8 mouse cellular contexts compared by ENCODE assay signal in the genomic region with DNA sequence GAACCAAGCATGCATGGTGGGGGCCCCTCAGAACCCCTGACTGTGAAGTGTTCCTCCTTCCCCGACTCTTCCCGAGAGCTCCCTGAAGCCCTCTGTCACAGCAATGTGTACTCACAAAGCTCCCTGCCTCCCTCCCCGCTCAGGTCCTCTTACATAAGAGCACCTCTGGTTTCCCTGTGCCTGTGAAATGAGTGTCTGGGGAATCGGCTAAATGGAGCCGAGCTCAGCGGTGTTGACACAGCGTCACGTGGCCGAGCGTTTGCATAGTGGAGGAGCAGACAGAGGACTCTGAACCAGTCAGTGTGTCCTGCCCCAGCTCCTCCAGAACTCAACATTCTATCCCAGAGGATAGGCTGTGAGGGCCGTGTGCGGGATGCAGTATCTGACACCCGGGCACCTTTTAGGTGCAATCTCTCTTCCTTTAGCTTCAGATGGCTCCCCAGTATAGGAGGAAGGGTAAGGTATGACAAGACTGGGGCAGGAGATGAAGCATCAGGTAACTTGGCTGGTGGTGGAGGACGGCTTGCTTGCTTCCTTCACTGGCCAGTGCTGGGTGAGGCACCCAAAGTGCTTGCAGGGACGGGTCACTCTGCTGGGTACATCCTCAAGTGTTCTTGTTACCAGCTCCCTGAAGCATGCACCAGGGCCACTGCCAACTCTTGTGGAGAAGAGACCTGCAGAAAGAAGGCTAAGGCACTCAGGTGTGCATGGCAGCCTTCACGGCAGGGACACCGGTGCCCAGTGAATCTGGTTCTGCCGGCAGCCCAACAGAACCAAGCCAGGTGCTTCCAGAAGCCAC.
A peak's percentile ranks its signal among the peaks of the same experiment; 100 is the strongest.
DNase-seq lines count a peak whose midpoint lies in the region; ATAC-seq and TF ChIP-seq lines count a peak whose summit lies in the region.

No protein-coding gene starts in this region.

- TF ChIP-seq EP300 in lung, postnatal 0 days (IDR thresholded peaks at IDR 0.05), result no peak

- peaks cover 66% of the 10 kb centered on the region for H3K4me1 ChIP-seq in heart, embryonic 10.5 days
- H3K4me1 ChIP-seq in kidney, embryonic 15.5 days, result peaks cover 44% of the 10 kb centered on the region
- H3K4me1 ChIP-seq in lung, postnatal 0 days (ENCODE audit: insufficient read depth, low read depth, low read length), result peaks cover 25% of the 10 kb centered on the region
- peaks cover 9% of the 10 kb centered on the region for H3K4me1 ChIP-seq in thymus, adult 2 months (replicated peaks; ENCODE audit: control insufficient read depth, insufficient read depth, low read length)

- H3K9ac ChIP-seq in kidney, embryonic 15.5 days, result no peak overlapping the region
- no peak overlapping the region for H3K9ac ChIP-seq in lung, postnatal 0 days (replicated peaks; ENCODE audit: low read depth)

- 61% methylated on average over 18 of the region's 18 CpGs for WGBS in heart, embryonic 10.5 days
- WGBS in kidney, embryonic 15.5 days, result 41% methylated on average over 18 of the region's 18 CpGs
- WGBS in lung, postnatal 0 days, result 49% methylated on average over 18 of the region's 18 CpGs
- WGBS in thymus, adult 2 months, result 92% methylated on average over 18 of the region's 18 CpGs

- TF ChIP-seq POLR2A in thymus, adult 2 months (IDR thresholded peaks at IDR 0.05; ENCODE audit: control insufficient read depth, extremely low read depth, insufficient read depth, low read length, poor library complexity), result no peak

- H3K4me2 ChIP-seq in kidney, embryonic 15.5 days, result no peak overlapping the region
- H3K4me2 ChIP-seq in lung, postnatal 0 days (replicated peaks; ENCODE audit: low read depth, low read length), result no peak overlapping the region

- no peaks in the 10 kb centered on the region for H3K36me3 ChIP-seq in heart, embryonic 10.5 days
- H3K36me3 ChIP-seq in kidney, embryonic 15.5 days, result no peaks in the 10 kb centered on the region
- H3K36me3 ChIP-seq in lung, postnatal 0 days (ENCODE audit: insufficient read depth, low read length), result no peaks in the 10 kb centered on the region
- H3K36me3 ChIP-seq in thymus, adult 2 months (ENCODE audit: control insufficient read depth, insufficient read depth, low read length), result no peaks in the 10 kb centered on the region

- no peaks in the 10 kb centered on the region for H3K27me3 ChIP-seq in heart, embryonic 10.5 days (ENCODE audit: insufficient read depth, poor library complexity, severe bottlenecking)
- H3K27me3 ChIP-seq in kidney, embryonic 15.5 days, result no peaks in the 10 kb centered on the region
- H3K27me3 ChIP-seq in lung, postnatal 0 days (replicated peaks; ENCODE audit: insufficient read depth, low read length), result no peaks in the 10 kb centered on the region
- no peaks in the 10 kb centered on the region for H3K27me3 ChIP-seq in thymus, adult 2 months (ENCODE audit: control insufficient read depth, insufficient read depth, low read length)

- no peak for TF ChIP-seq CTCF in left cerebral cortex, adult 2 months (IDR thresholded peaks at IDR 0.05)
- no peak for TF ChIP-seq CTCF in lung, postnatal 0 days (IDR thresholded peaks at IDR 0.05)
- no peak for TF ChIP-seq CTCF in thymus, adult 2 months (IDR thresholded peaks at IDR 0.05; ENCODE audit: borderline replicate concordance, control insufficient read depth, extremely low read depth, insufficient read depth, low read length, poor library complexity)

- ATAC-seq in kidney, embryonic 15.5 days (replicated peaks; ENCODE audit: low FRiP score), result peak; percentile 57
- peak; percentile 74 for ATAC-seq in lung, postnatal 0 days

- intact Hi-C loops in left cerebral cortex, adult 2 months (cut with DNase I), result no loop called here

- no peak overlapping the region for H3K4me3 ChIP-seq in left cerebral cortex, adult 2 months
- H3K4me3 ChIP-seq in heart, embryonic 10.5 days, result no peak overlapping the region
- H3K4me3 ChIP-seq in kidney, embryonic 15.5 days (replicated peaks), result no peak overlapping the region
- no peak overlapping the region for H3K4me3 ChIP-seq in lung, postnatal 0 days (ENCODE audit: low read depth, low read length)
- no peak overlapping the region for H3K4me3 ChIP-seq in thymus, adult 2 months (ENCODE audit: control insufficient read depth, insufficient read depth, low read length)

- peak overlapping the region; percentile 69 for H3K27ac ChIP-seq in left cerebral cortex, adult 2 months
- peak overlapping the region; percentile 29 for H3K27ac ChIP-seq in heart, embryonic 10.5 days
- H3K27ac ChIP-seq in kidney, embryonic 15.5 days, result 0 out of 2 replicates have a peak overlapping the region, but pooled peaks have one; percentile 54
- H3K27ac ChIP-seq in lung, postnatal 0 days (ENCODE audit: low read length), result peak overlapping the region; percentile 16
- no peak overlapping the region for H3K27ac ChIP-seq in thymus, adult 2 months (ENCODE audit: control insufficient read depth, insufficient read depth, low read length)

- peak; percentile 44 to 62 for DNase-seq in left cerebral cortex, adult 2 months (ENCODE audit: extremely low spot score in 1 of 2, low spot score in 2 of 2)
- no peak for DNase-seq in left cerebral cortex, adult 11 months (ENCODE audit: low spot score)
- no peak for DNase-seq in heart, embryonic 10.5 days (ENCODE audit: low spot score)
- DNase-seq in lung, postnatal 0 days (ENCODE audit: low spot score), result peak; percentile 83
- no peak for DNase-seq in ovary, postnatal 14 days (ENCODE audit: low spot score)
- DNase-seq in thymus, adult 2 months, result no peak
- no peak for DNase-seq in testis, postnatal 14 days (ENCODE audit: low spot score)

- no peaks in the 10 kb centered on the region for H3K9me3 ChIP-seq in heart, embryonic 10.5 days
- H3K9me3 ChIP-seq in kidney, embryonic 15.5 days (replicated peaks), result no peaks in the 10 kb centered on the region
- H3K9me3 ChIP-seq in lung, postnatal 0 days (ENCODE audit: low read length), result no peaks in the 10 kb centered on the region

Comparison
In these comparisons a context has a peak if more than half of its experiments do, and no peak if none do; other contexts are left out.
1. DNase-seq: peak in left cerebral cortex, adult 2 months (2 of 2) and lung, postnatal 0 days (single experiment); none in left cerebral cortex, adult 11 months (single experiment), heart, embryonic 10.5 days (single experiment), ovary, postnatal 14 days (single experiment), thymus, adult 2 months (single experiment) and testis, postnatal 14 days (single experiment).